Mouse (Mus musculus) bone marrow macrophage, adult 2 months (primary cell): Measurements from ENCODE around the gene H2al1f. TPM values are rescaled to one million over a fixed set of nuclear protein-coding genes. Genes with fewer than 3 reads are reported as not detected.
"Not testable (repeated sequence)": the region's sequence is repeated elsewhere in the genome, so short reads cannot be mapped to it uniquely, and the experiment has no call there.

Source experiments
- H3K27ac ChIP-seq: 2 replicates; pipeline ENCODE4 v1.5.1; 2012; ENCODE audit warnings: low read depth, low read length; ENCODE audit not compliant: insufficient read depth
- H3K4me1 ChIP-seq: 2 replicates; pipeline ENCODE4 v1.6.1; 2012; ENCODE audit warnings: low read length; ENCODE audit not compliant: control insufficient read depth, insufficient read depth
- H3K4me3 ChIP-seq: 2 replicates; pipeline ENCODE4 v1.5.1; 2012; ENCODE audit warnings: mild to moderate bottlenecking, low read length, moderate library complexity; ENCODE audit not compliant: insufficient read depth
- CTCF ChIP-seq: IDR thresholded peaks from 2 replicates; pipeline ENCODE4 v1.5.1; 2012; ENCODE audit warnings: low read depth, mild to moderate bottlenecking, low read length, moderate library complexity
- POLR2A ChIP-seq: IDR thresholded peaks from 2 replicates; pipeline ENCODE4 v1.6.1; 2012; ENCODE audit warnings: mild to moderate bottlenecking, low read depth, low read length, borderline replicate concordance
- polyA plus RNA-seq: library from polyadenylated mRNA; stranded (reverse); fragments of >200 nt; gene quantifications from 2 replicates; pipeline ENCODE4 v1.2.4, GENCODE M21; 2012; ENCODE audit not compliant: missing spikeins, insufficient read depth, insufficient read length

The H2al1f gene
- polyA plus RNA-seq, 1 experiment: not detected

- not testable (repeated sequence) for H3K4me3 ChIP-seq, H3K27ac ChIP-seq, H3K4me1 ChIP-seq
Observed at GRCm38 (mm10) chrX:11324359-11324758, 9.4 kb downstream of the H2al1f start, which contains the start of gene H2al1i. H2al1i (plus strand) TSS chrX:11324659.

- not testable (repeated sequence) for H3K27ac ChIP-seq, H3K4me1 ChIP-seq, H3K4me3 ChIP-seq
Observed at GRCm38 (mm10) chrX:11327522-11327921, 12.6 kb downstream of the H2al1f start, which contains the start of gene H2al1j. H2al1j (plus strand) TSS chrX:11327822.

GRCm38 (mm10) chrX:11345762-11346161 lies 30.8 kb downstream of the H2al1f start:
- Histone ChIP-seq H3K27ac (no peak overlapping the region), H3K4me1 (no peaks in the 10 kb centered on the region), H3K4me3 (no peak overlapping the region)
- TF ChIP-seq CTCF: no peak
- TF ChIP-seq POLR2A: no peak

- Histone ChIP-seq H3K4me1 (no peaks in the 10 kb centered on the region), H3K4me3 (no peak overlapping the region), H3K27ac (no peak overlapping the region)
- TF ChIP-seq POLR2A: no peak
- TF ChIP-seq CTCF: no peak
Observed at GRCm38 (mm10) chrX:11346756-11347155, 31.8 kb downstream of the H2al1f start.

- H3K27ac ChIP-seq: no peak overlapping the region
- TF ChIP-seq CTCF (no peak), POLR2A (no peak)
- H3K4me3 ChIP-seq: no peak overlapping the region
Observed at GRCm38 (mm10) chrX:11360823-11361222, 45.9 kb downstream of the H2al1f start.

GRCm38 (mm10) chrX:11361261-11361660 lies 46.3 kb downstream of the H2al1f start:
- H3K4me3 ChIP-seq: no peak overlapping the region
- H3K4me1 ChIP-seq: no peaks in the 10 kb centered on the region
- TF ChIP-seq POLR2A (no peak), CTCF (no peak)
- no peak overlapping the region for H3K27ac ChIP-seq

More at GRCm38 (mm10) chrX:11360823-11361222, 45.9 kb downstream of the H2al1f start:
- no peaks in the 10 kb centered on the region for H3K4me1 ChIP-seq

GRCm38 (mm10) chrX:11363890-11364289 lies 48.9 kb downstream of the H2al1f start:
- no peak overlapping the region for H3K4me3 ChIP-seq
- TF ChIP-seq CTCF: no peak
- no peak for TF ChIP-seq POLR2A
- H3K4me1 ChIP-seq: no peaks in the 10 kb centered on the region
- no peak overlapping the region for H3K27ac ChIP-seq

Other genes starting within 250 kb of the H2al1f start
- gene H2al1a, start 15.9 kb upstream of the H2al1f start, polyA plus RNA-seq: not detected in 2 replicates
- not detected in 2 replicates for gene H2al1b, start 12.7 kb upstream of the H2al1f start, polyA plus RNA-seq
- not detected in 2 replicates for gene H2al1c, start 9.5 kb upstream of the H2al1f start, polyA plus RNA-seq
- gene H2al1d, start 6.3 kb upstream of the H2al1f start, polyA plus RNA-seq: not detected in 2 replicates
- not detected in 2 replicates for gene H2al1e, start 3.2 kb upstream of the H2al1f start, polyA plus RNA-seq
- not detected in 2 replicates for gene H2al1g, start 3.1 kb downstream of the H2al1f start, polyA plus RNA-seq
- gene H2al1h, start 6.3 kb downstream of the H2al1f start, polyA plus RNA-seq: not detected in 2 replicates
- gene H2al1i, start 9.5 kb downstream of the H2al1f start, polyA plus RNA-seq: not detected in 2 replicates
- not detected in 2 replicates for gene H2al1j, start 12.7 kb downstream of the H2al1f start, polyA plus RNA-seq